Mouse (Mus musculus): ENCODE results near the gene Ubxn4.
"Not testable (repeated sequence)": the region's sequence is repeated elsewhere in the genome, so short reads cannot be mapped to it uniquely, and the experiment has no call there.

Gene Ubxn4

GRCm38 (mm10) chr1:128243627-128243995, at the start of gene Ubxn4:
Ubxn4 (plus strand) TSS chr1:128243964.
- no peak for DNase-seq (ENCODE audit: low spot score)

GRCm38 (mm10) chr1:128194011-128194410, 49.8 kb upstream of the Ubxn4 start:
- DNase-seq (ENCODE audit: low spot score), result no peak

- DNase-seq (ENCODE audit: low spot score), result no peak
These were observed 46.4 kb upstream of the Ubxn4 start for GRCm38 (mm10) chr1:128197353-128197752.

- DNase-seq (ENCODE audit: low spot score), result no peak
These were observed 30.5 kb upstream of the Ubxn4 start for GRCm38 (mm10) chr1:128213261-128213660.

GRCm38 (mm10) chr1:128221886-128222285, 21.9 kb upstream of the Ubxn4 start:
- DNase-seq (ENCODE audit: low spot score), result no peak

- DNase-seq (ENCODE audit: low spot score), result no peak
These were observed 20.5 kb upstream of the Ubxn4 start for GRCm38 (mm10) chr1:128223304-128223703.

GRCm38 (mm10) chr1:128235181-128235580, 8.6 kb upstream of the Ubxn4 start:
- no peak for DNase-seq (ENCODE audit: low spot score)

GRCm38 (mm10) chr1:128243996-128244726, 397 bp downstream of the Ubxn4 start:
- peak; percentile 99 for DNase-seq (ENCODE audit: low spot score)

- peak; percentile 29 for DNase-seq (ENCODE audit: low spot score)
These were observed 1.1 kb downstream of the Ubxn4 start for GRCm38 (mm10) chr1:128244727-128245355.

- DNase-seq (ENCODE audit: low spot score), result not testable (repeated sequence)
These were observed 23.3 kb downstream of the Ubxn4 start for GRCm38 (mm10) chr1:128267061-128267460.

GRCm38 (mm10) chr1:128270731-128271130, 27.0 kb downstream of the Ubxn4 start:
- no peak for DNase-seq (ENCODE audit: low spot score)

- DNase-seq (ENCODE audit: low spot score), result no peak
These were observed 32.1 kb downstream of the Ubxn4 start for GRCm38 (mm10) chr1:128275908-128276307.

GRCm38 (mm10) chr1:128278563-128278962, 34.8 kb downstream of the Ubxn4 start:
- no peak for DNase-seq (ENCODE audit: low spot score)

- DNase-seq (ENCODE audit: low spot score), result no peak
These were observed 38.0 kb downstream of the Ubxn4 start for GRCm38 (mm10) chr1:128281753-128282152.

- DNase-seq (ENCODE audit: low spot score), result no peak
These were observed 39.2 kb downstream of the Ubxn4 start for GRCm38 (mm10) chr1:128282924-128283323.

- no peak for DNase-seq (ENCODE audit: low spot score)
These were observed 40.5 kb downstream of the Ubxn4 start for GRCm38 (mm10) chr1:128284157-128284690.

- no peak for DNase-seq (ENCODE audit: low spot score)
These were observed 41.4 kb downstream of the Ubxn4 start for GRCm38 (mm10) chr1:128285136-128285535.

- no peak for DNase-seq (ENCODE audit: low spot score)
These were observed 46.5 kb downstream of the Ubxn4 start for GRCm38 (mm10) chr1:128290295-128290694.

GRCm38 (mm10) chr1:128293524-128293923, 49.8 kb downstream of the Ubxn4 start:
- no peak for DNase-seq (ENCODE audit: low spot score)

GRCm38 (mm10) chr1:128295296-128295695, 51.5 kb downstream of the Ubxn4 start:
- no peak for DNase-seq (ENCODE audit: low spot score)

GRCm38 (mm10) chr1:128295717-128296528, 52.2 kb downstream of the Ubxn4 start:
- no peak for DNase-seq (ENCODE audit: low spot score)

- no peak for DNase-seq (ENCODE audit: low spot score)
These were observed 60.1 kb downstream of the Ubxn4 start for GRCm38 (mm10) chr1:128303900-128304299.

GRCm38 (mm10) chr1:128309043-128309442, 65.3 kb downstream of the Ubxn4 start:
- DNase-seq (ENCODE audit: low spot score), result no peak

Data from T-cell, adult 2 months (primary cell).